Mouse (Mus musculus) liver, embryonic 14.5 days (tissue): ENCODE data around the gene Frmd4a. TPM values are rescaled to one million over a fixed set of nuclear protein-coding genes. Genes with fewer than 3 reads are reported as not detected.
"Not testable (repeated sequence)": the region's sequence is repeated elsewhere in the genome, so short reads cannot be mapped to it uniquely, and the experiment has no call there.

Experiments used
- ATAC-seq: fragments of 200-750 bp; cut with Nextera tagmentation; 2 replicates; pipeline ENCODE4 v1.8.0; 2017; ENCODE audit warnings: moderate number of reproducible peaks, mild to moderate bottlenecking, moderate library complexity; ENCODE audit not compliant: insufficient read depth
- DNase-seq, 3 experiments: peaks; one replicate each; pipeline ENCODE4 v3.0.0-alpha.2; 2012 to 2013; ENCODE audit warnings: low read depth in 3 of 3, low spot score in 3 of 3
- H3K27ac ChIP-seq: fragments of 300-500 bp; sonication (generic); 2 replicates; pipeline ENCODE4 v1.5.1; 2014; ENCODE audit warnings: moderate library complexity, mild to moderate bottlenecking, control low read depth, inconsistent platforms
- H3K27me3 ChIP-seq: fragments of 300-500 bp; sonication (generic); 2 replicates; pipeline ENCODE4 v1.6.1; 2014; ENCODE audit warnings: mild to moderate bottlenecking, low read length, moderate library complexity; ENCODE audit not compliant: control insufficient read depth, insufficient read depth
- H3K36me3 ChIP-seq: fragments of 300-500 bp; sonication (generic); replicated peaks from 2 replicates; pipeline ENCODE4 v1.6.1; 2014; ENCODE audit warnings: low read depth; ENCODE audit not compliant: control insufficient read depth, insufficient read depth
- H3K4me1 ChIP-seq, 2 experiments: fragments of 200-500 bp in 1 of 2; fragments of 300-500 bp in 1 of 2; sonication (generic) in 1 of 2; replicated peaks; 2 replicates each; pipeline ENCODE4 v1.6.1; 2012 to 2014; ENCODE audit warnings: antibody characterized with exemption in 1 of 2, inconsistent platforms in 1 of 2, low read length in 1 of 2; ENCODE audit not compliant: control insufficient read depth in 2 of 2, insufficient read depth in 2 of 2
- H3K4me2 ChIP-seq: fragments of 300-500 bp; sonication (generic); 2 replicates; pipeline ENCODE4 v1.6.1; 2014; ENCODE audit warnings: low read depth, mild to moderate bottlenecking, control low read depth, moderate library complexity
- H3K4me3 ChIP-seq, 2 experiments: fragments of 200-500 bp in 1 of 2; fragments of 300-500 bp in 1 of 2; sonication (generic) in 1 of 2; 2 replicates each; pipeline ENCODE4 v1.5.1; 2012 to 2014; ENCODE audit warnings: low read depth in 2 of 2, low read length in 2 of 2, mild to moderate bottlenecking in 2 of 2, control low read depth in 1 of 2, inconsistent platforms in 1 of 2, moderate library complexity in 1 of 2; ENCODE audit not compliant: insufficient read depth in 1 of 2
- H3K9ac ChIP-seq: fragments of 300-500 bp; sonication (generic); replicated peaks from 2 replicates; pipeline ENCODE4 v1.6.1; 2014; ENCODE audit warnings: mild to moderate bottlenecking, control low read depth, moderate library complexity
- H3K9me3 ChIP-seq: fragments of 300-500 bp; sonication (generic); 2 replicates; pipeline ENCODE4 v1.6.1; 2016; ENCODE audit warnings: low read length, mixed read lengths; ENCODE audit not compliant: control insufficient read depth
- CTCF ChIP-seq: IDR thresholded peaks from 2 replicates; pipeline ENCODE4 v1.5.1; 2016; ENCODE audit warnings: antibody characterized with exemption, low read depth, control low read depth
- EP300 ChIP-seq: IDR thresholded peaks from 2 replicates; pipeline ENCODE4 v1.6.1; 2016; ENCODE audit warnings: antibody characterized with exemption, low read depth
- WGBS: fragments of 180-500 bp; shearing (Covaris S2); extraction: QIAGEN DNeasy Blood & Tissue Kit; methylation state at CpG from one replicate; pipeline ENCODE4 v1.1.7; 2014; ENCODE audit not compliant: insufficient replicate concordance; 5-methylcytosine and 5-hydroxymethylcytosine counted together
- polyA plus RNA-seq, 2 experiments: library from polyadenylated mRNA; depleted of rRNA in 1 of 2; stranded (reverse) in 1 of 2; unstranded in 1 of 2; fragments of >200 nt; fragmentation: Nextera tagmentation in 1 of 2; extraction: Ambion mirVana in 1 of 2; gene quantifications; 2 replicates each; pipeline versions ENCODE4 v1.2.1 to v1.2.3; 2012 to 2014

Gene Frmd4a
- polyA plus RNA-seq, 2 experiments = 11.0 to 11.2 TPM

- Histone ChIP-seq H3K4me3 (no peak overlapping the region), H3K4me1 (no peaks in the 10 kb centered on the region), H3K27ac (no peak overlapping the region), H3K9me3 (no peaks in the 10 kb centered on the region), H3K9ac (no peak overlapping the region), H3K27me3 (no peaks in the 10 kb centered on the region), H3K36me3 (peaks cover 35% of the 10 kb centered on the region), H3K4me2 (no peak overlapping the region)
- ATAC-seq (no peak), DNase-seq (no peak)
- TF ChIP-seq EP300 (no peak), CTCF (no peak)
- 84% methylated on average over 2 of the region's 2 CpGs for WGBS
Measured at GRCm38 (mm10) chr2:4615014-4615546, 597.6 kb downstream of the Frmd4a start.

- no peak overlapping the region for H3K27ac ChIP-seq
- TF ChIP-seq EP300 (no peak), CTCF (no peak)
- ATAC-seq (no peak), DNase-seq (no peak)
- peaks cover 16% of the 10 kb centered on the region for H3K36me3 ChIP-seq
- H3K9ac ChIP-seq = no peak overlapping the region
- H3K4me3 ChIP-seq = no peak overlapping the region
- no peaks in the 10 kb centered on the region for H3K4me1 ChIP-seq
- 82% methylated on average over 4 of the region's 4 CpGs for WGBS
- H3K9me3 ChIP-seq = no peaks in the 10 kb centered on the region
- no peak overlapping the region for H3K4me2 ChIP-seq
- no peaks in the 10 kb centered on the region for H3K27me3 ChIP-seq
Measured at GRCm38 (mm10) chr2:4616995-4617394, 599.5 kb downstream of the Frmd4a start.

DNA sequence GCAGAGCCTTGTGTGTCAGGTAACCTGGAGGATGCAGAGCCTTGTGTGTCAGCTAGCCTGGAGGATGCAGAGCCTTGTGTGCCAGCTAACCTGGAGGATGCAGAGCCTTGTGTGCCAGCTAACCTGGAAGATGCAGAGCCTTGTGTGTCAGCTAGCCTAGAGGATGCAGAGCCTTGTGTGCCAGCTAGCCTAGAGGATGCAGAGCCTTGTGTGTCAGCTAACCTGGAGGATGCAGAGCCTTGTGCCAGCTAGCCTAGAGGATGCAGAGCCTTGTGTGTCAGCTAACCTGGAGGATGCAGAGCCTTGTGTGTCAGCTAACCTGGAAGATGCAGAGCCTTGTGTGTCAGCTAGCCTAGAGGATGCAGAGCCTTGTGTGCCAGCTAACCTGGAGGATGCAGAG is 601.6 kb downstream of the Frmd4a start:
- DNase-seq, H3K4me1 ChIP-seq, H3K27ac ChIP-seq, H3K9me3 ChIP-seq, H3K9ac ChIP-seq, H3K4me2 ChIP-seq, H3K4me3 ChIP-seq, H3K27me3 ChIP-seq, ATAC-seq: not testable (repeated sequence)
- H3K36me3 ChIP-seq = peaks cover 14% of the 10 kb centered on the region

GRCm38 (mm10) chr2:4619893-4620593 is 602.5 kb downstream of the Frmd4a start:
- TF ChIP-seq CTCF (no peak), EP300 (no peak)
- no peak for ATAC-seq
- 59% methylated on average over 6 of the region's 6 CpGs for WGBS

GRCm38 (mm10) chr2:4620640-4621401 is 603.3 kb downstream of the Frmd4a start:
- DNase-seq (no peak), ATAC-seq (no peak)
- Histone ChIP-seq H3K4me2 (no peak overlapping the region), H3K9ac (no peak overlapping the region), H3K27me3 (no peaks in the 10 kb centered on the region), H3K4me1 (no peaks in the 10 kb centered on the region), H3K36me3 (peaks cover 14% of the 10 kb centered on the region), H3K9me3 (no peaks in the 10 kb centered on the region), H3K4me3 (no peak overlapping the region), H3K27ac (no peak overlapping the region)
- 83% methylated on average over 12 of the region's 12 CpGs for WGBS
- TF ChIP-seq EP300 (no peak), CTCF (no peak)

More at GRCm38 (mm10) chr2:4619893-4620593, 602.5 kb downstream of the Frmd4a start:
- no peak overlapping the region for H3K4me2 ChIP-seq
- no peaks in the 10 kb centered on the region for H3K27me3 ChIP-seq
- H3K27ac ChIP-seq = no peak overlapping the region
- no peak for DNase-seq
- peaks cover 14% of the 10 kb centered on the region for H3K36me3 ChIP-seq
- no peak overlapping the region for H3K9ac ChIP-seq
- no peak overlapping the region for H3K4me3 ChIP-seq
- no peaks in the 10 kb centered on the region for H3K9me3 ChIP-seq
- no peaks in the 10 kb centered on the region for H3K4me1 ChIP-seq
